Mouse (Mus musculus): ENCODE data around the gene Olfr576. TPM values are rescaled to one million over a fixed set of nuclear protein-coding genes. Genes with fewer than 3 reads are reported as not detected.

Olfr576 gene
- polyA plus RNA-seq (2016; fragmentation: Nextera tagmentation; extraction: Ambion mirVana) = not detected in 2 replicates

GRCm38 (mm10) chr7:102962360-102962759 is at the start of gene Olfr576:
Olfr576 (plus strand) TSS chr7:102962660.
- WGBS = 64% methylated on average over 2 of the region's 2 CpGs
- Histone ChIP-seq H3K9me3 (no peaks in the 10 kb centered on the region), H3K4me2 (no peak within 1 kb of the TSS), H3K9ac (no peak within 1 kb of the TSS), H3K36me3 (replicated peaks) (no peaks in the 10 kb centered on the region), H3K4me1 (no peaks in the 10 kb centered on the region), H3K4me3 (replicated peaks) (no peak within 1 kb of the TSS), H3K27ac (no peak within 1 kb of the TSS), H3K27me3 (no peaks in the 10 kb centered on the region)
- ATAC-seq (ENCODE audit: low FRiP score) = no peak

- no peaks in the 10 kb centered on the region for H3K27me3 ChIP-seq
- H3K4me1 ChIP-seq = no peaks in the 10 kb centered on the region
- H3K27ac ChIP-seq = no peak overlapping the region
- no peaks in the 10 kb centered on the region for H3K36me3 ChIP-seq (replicated peaks)
- no peaks in the 10 kb centered on the region for H3K9me3 ChIP-seq
- no peak overlapping the region for H3K4me2 ChIP-seq
- 62% methylated on average over 1 of the region's 1 CpGs for WGBS
- no peak for ATAC-seq (ENCODE audit: low FRiP score)
- no peak overlapping the region for H3K4me3 ChIP-seq (replicated peaks)
- H3K9ac ChIP-seq = no peak overlapping the region
These were observed 47.2 kb upstream of the Olfr576 start for GRCm38 (mm10) chr7:102915261-102915660.

DNA sequence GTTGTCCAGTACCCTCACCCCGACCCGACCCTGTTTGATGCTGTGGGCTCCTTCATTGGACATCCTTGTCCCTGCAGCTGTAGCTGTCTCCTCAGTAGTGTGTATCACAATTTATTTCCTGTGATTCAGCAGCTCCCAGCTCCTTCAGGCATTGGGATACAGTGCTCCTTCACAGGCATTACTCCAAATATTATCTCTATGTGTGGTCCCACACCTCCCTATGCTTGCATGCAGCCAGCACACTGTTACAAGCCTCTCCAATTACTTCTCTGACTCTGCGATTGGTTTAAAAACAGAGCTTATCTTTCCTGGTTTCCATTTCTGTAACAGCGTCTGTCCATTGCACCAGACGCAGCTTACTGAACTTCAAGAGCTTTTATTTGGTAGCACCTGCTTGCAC is 46.1 kb upstream of the Olfr576 start:
- Histone ChIP-seq H3K36me3 (replicated peaks) (no peaks in the 10 kb centered on the region), H3K27me3 (no peaks in the 10 kb centered on the region), H3K4me2 (no peak overlapping the region), H3K9ac (no peak overlapping the region), H3K4me1 (no peaks in the 10 kb centered on the region), H3K9me3 (no peaks in the 10 kb centered on the region), H3K27ac (no peak overlapping the region), H3K4me3 (replicated peaks) (no peak overlapping the region)
- WGBS = 81% methylated on average over 5 of the region's 5 CpGs
- no peak for ATAC-seq (ENCODE audit: low FRiP score)

DNA sequence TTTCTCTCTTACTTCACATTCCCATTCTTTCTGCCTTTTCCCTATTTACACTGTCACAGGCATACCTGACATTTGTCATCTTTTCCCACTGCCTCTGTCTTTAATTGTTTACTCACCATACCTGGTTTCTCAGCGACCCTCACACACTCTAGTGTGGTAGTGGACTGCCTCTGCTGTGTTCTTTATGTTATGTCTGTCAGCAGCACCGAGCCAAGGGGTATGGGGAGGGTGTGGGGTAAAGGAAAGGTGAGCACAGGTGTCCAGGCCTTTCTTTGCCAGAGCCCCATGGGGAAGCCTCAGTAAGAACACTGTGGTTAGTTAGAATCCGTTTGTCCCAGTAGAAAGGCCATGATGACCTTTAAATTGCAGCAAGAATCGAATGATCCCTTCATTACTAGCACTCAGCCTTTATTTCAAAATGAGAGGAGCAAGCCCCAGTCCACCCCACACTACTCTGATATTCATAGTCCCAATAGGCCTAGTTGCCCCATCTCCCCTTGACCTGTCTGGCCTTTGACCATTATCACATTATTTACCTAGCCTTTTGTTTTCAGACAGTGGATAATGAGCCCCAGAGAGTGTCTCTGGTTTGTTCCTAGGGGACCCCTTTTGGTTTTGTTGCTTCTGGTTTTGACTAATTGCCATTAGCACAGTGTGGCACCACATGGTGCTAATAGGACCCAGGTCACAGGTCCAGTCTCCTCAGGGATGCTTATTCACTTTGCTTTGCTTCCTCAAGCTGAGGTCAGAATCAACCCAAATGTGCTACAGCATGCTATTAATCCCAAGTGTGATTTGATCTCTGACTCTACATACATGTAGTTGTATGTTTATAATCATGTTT is 45.2 kb upstream of the Olfr576 start, which contains the start of gene Olfr571:
TSS of gene Olfr571 (minus strand) at position 505 of the 844 bp plus-strand sequence.
- 55% methylated on average over 4 of the region's 4 CpGs for WGBS
- Histone ChIP-seq H3K4me1 (no peaks in the 10 kb centered on the region), H3K9me3 (no peaks in the 10 kb centered on the region), H3K27me3 (no peaks in the 10 kb centered on the region), H3K36me3 (replicated peaks) (no peaks in the 10 kb centered on the region), H3K9ac (no peak within 1 kb of the TSS), H3K4me3 (replicated peaks) (no peak within 1 kb of the TSS), H3K4me2 (no peak within 1 kb of the TSS), H3K27ac (no peak within 1 kb of the TSS)
- no peak for ATAC-seq (ENCODE audit: low FRiP score)

- no peak overlapping the region for H3K27ac ChIP-seq
- no peaks in the 10 kb centered on the region for H3K9me3 ChIP-seq
- no peaks in the 10 kb centered on the region for H3K36me3 ChIP-seq (replicated peaks)
- no peaks in the 10 kb centered on the region for H3K4me1 ChIP-seq
- H3K4me2 ChIP-seq = no peak overlapping the region
- H3K4me3 ChIP-seq (replicated peaks) = no peak overlapping the region
- no peaks in the 10 kb centered on the region for H3K27me3 ChIP-seq
- H3K9ac ChIP-seq = no peak overlapping the region
- ATAC-seq (ENCODE audit: low FRiP score) = peak; percentile 79
- 25% methylated on average over 1 of the region's 1 CpGs for WGBS
These were observed 42.8 kb upstream of the Olfr576 start for GRCm38 (mm10) chr7:102919632-102920031.

DNA sequence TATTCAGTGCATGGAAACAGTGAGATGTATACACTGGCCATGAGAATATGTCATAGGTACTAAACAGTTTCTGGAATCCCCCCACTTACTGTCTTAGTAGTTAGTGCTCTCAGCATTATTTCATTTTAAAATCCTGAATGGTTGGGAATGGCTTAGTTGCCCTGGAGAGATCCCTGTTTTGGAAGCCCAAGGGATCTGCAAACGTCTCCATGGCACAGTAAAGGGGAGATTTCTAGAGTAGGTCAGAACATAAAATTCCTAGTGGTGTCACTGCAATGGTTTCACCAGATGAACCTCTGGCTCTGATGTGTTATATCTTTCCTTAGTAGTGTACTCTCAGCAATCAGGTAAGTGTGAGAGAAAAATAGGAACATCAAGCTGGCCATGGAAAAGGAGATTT is 38.4 kb upstream of the Olfr576 start, which contains the start of gene Olfr572:
TSS of gene Olfr572 (plus strand) at position 301 of the 400 bp plus-strand sequence.
- Histone ChIP-seq H3K27me3 (no peaks in the 10 kb centered on the region), H3K4me2 (no peak within 1 kb of the TSS), H3K27ac (no peak within 1 kb of the TSS), H3K36me3 (replicated peaks) (no peaks in the 10 kb centered on the region), H3K9ac (no peak within 1 kb of the TSS), H3K4me3 (replicated peaks) (no peak within 1 kb of the TSS), H3K4me1 (no peaks in the 10 kb centered on the region), H3K9me3 (no peaks in the 10 kb centered on the region)
- WGBS = 74% methylated on average over 1 of the region's 1 CpGs
- ATAC-seq (ENCODE audit: low FRiP score) = no peak

DNA sequence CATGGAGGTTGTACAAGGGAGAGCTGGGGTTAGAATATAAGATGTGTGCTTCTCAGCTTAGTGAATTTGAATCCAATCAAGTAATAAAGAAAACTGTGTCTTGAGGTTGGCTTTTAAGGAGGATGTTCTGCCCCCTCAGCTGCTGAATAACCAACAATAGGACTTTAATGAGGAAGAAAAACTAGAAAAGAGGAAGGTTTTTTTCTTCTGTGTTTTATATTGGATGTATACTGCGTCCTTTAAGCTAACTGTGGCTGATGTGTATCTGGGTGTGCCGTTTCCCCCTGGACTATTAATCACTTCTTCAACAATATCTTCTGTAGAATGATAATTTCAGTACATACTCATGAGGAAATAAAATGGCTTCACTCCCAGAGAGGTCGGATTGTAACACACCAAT is 35.4 kb upstream of the Olfr576 start:
- H3K9ac ChIP-seq = no peak overlapping the region
- no peaks in the 10 kb centered on the region for H3K9me3 ChIP-seq
- H3K4me3 ChIP-seq (replicated peaks) = no peak overlapping the region
- H3K27me3 ChIP-seq = no peaks in the 10 kb centered on the region
- H3K4me1 ChIP-seq = no peaks in the 10 kb centered on the region
- no peak overlapping the region for H3K4me2 ChIP-seq
- H3K27ac ChIP-seq = no peak overlapping the region
- ATAC-seq (ENCODE audit: low FRiP score) = no peak
- WGBS = 73% methylated on average over 3 of the region's 3 CpGs
- no peaks in the 10 kb centered on the region for H3K36me3 ChIP-seq (replicated peaks)

DNA sequence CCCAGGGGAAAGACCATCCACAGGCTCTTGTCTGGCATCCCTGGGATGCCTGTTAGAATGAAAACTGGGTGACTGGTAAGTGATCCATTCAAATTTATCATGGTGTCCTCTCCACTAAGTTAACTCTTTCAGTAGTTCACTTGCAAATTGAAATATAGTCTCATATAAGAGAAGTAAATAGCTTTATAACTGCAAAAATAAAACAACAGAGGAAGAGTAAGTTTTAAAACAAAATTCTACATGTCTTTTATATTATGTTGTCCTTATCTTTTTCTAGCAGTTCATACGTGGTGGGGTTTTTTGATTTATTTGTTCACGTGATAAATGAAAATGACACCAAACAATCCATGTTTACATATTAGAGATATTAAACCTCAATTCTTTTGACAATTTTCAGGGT is 20.0 kb upstream of the Olfr576 start, which contains the start of gene Olfr573-ps1:
TSS of gene Olfr573-ps1 (minus strand) at position 101 of the 400 bp plus-strand sequence.
- no peaks in the 10 kb centered on the region for H3K4me1 ChIP-seq
- WGBS = 88% methylated on average over 2 of the region's 2 CpGs
- no peaks in the 10 kb centered on the region for H3K36me3 ChIP-seq (replicated peaks)
- H3K9me3 ChIP-seq = no peaks in the 10 kb centered on the region
- no peak within 1 kb of the TSS for H3K4me2 ChIP-seq
- H3K27me3 ChIP-seq = no peaks in the 10 kb centered on the region
- no peak within 1 kb of the TSS for H3K4me3 ChIP-seq (replicated peaks)
- no peak for ATAC-seq (ENCODE audit: low FRiP score)
- no peak within 1 kb of the TSS for H3K27ac ChIP-seq
- H3K9ac ChIP-seq = no peak within 1 kb of the TSS

DNA sequence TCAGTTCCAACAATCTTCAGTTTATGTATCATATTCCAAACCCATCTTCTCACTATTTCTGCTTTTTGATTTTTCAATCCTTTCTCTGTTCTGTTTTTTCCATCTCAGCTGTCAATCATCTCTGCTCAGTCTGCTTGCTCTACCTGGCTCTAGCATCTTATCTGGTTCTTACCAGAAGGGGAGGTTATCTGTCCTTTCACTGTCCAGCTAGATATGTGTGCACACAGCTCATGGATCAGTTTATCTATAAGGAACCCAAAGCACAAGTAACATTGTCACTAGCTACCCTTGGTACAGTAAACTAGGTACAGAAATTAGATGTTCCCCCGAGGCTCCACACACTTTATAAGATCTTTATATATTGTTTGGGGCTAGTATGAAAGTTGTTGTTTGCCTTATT is 19.0 kb upstream of the Olfr576 start:
- Histone ChIP-seq H3K9ac (no peak overlapping the region), H3K4me1 (no peaks in the 10 kb centered on the region), H3K4me2 (no peak overlapping the region), H3K9me3 (no peaks in the 10 kb centered on the region), H3K27ac (no peak overlapping the region), H3K4me3 (replicated peaks) (no peak overlapping the region), H3K27me3 (no peaks in the 10 kb centered on the region), H3K36me3 (replicated peaks) (no peaks in the 10 kb centered on the region)
- 89% methylated on average over 1 of the region's 1 CpGs for WGBS
- ATAC-seq (ENCODE audit: low FRiP score) = no peak

GRCm38 (mm10) chr7:102948167-102948566 is 14.3 kb upstream of the Olfr576 start, which contains the start of gene Olfr574:
Olfr574 (plus strand) TSS chr7:102948467.
- H3K4me3 ChIP-seq (replicated peaks) = no peak within 1 kb of the TSS
- H3K4me1 ChIP-seq = no peaks in the 10 kb centered on the region
- no peak within 1 kb of the TSS for H3K4me2 ChIP-seq
- no peaks in the 10 kb centered on the region for H3K27me3 ChIP-seq
- no peak within 1 kb of the TSS for H3K9ac ChIP-seq
- H3K9me3 ChIP-seq = no peaks in the 10 kb centered on the region
- no peaks in the 10 kb centered on the region for H3K36me3 ChIP-seq (replicated peaks)
- H3K27ac ChIP-seq = no peak within 1 kb of the TSS
- 81% methylated on average over 1 of the region's 1 CpGs for WGBS
- ATAC-seq (ENCODE audit: low FRiP score) = no peak

GRCm38 (mm10) chr7:102950732-102951131 is 11.7 kb upstream of the Olfr576 start:
- H3K9ac ChIP-seq = no peak overlapping the region
- no peak overlapping the region for H3K4me2 ChIP-seq
- H3K9me3 ChIP-seq = no peaks in the 10 kb centered on the region
- H3K4me1 ChIP-seq = no peaks in the 10 kb centered on the region
- H3K36me3 ChIP-seq (replicated peaks) = no peaks in the 10 kb centered on the region
- 77% methylated on average over 1 of the region's 1 CpGs for WGBS
- no peak overlapping the region for H3K4me3 ChIP-seq (replicated peaks)
- no peak for ATAC-seq (ENCODE audit: low FRiP score)
- H3K27me3 ChIP-seq = no peaks in the 10 kb centered on the region
- no peak overlapping the region for H3K27ac ChIP-seq

DNA sequence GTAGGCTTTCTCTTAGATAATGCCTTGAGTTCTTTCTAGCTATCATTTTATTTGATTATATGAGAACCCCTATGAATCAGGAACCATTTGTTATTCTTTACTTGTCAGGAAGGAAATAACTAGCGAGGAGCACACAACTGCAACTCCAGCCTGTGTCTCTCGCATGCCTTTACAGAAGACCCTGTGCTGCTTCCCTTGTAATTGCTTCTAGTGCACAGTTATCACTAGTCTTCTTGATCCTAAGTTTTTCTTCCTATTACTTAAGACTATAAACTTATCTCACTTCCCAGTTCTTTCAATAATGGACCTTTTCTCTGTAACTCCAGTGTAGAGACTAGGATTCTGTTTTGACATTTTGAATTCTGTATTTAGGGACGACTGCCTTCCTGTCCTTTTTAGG is 4.3 kb upstream of the Olfr576 start:
- WGBS = 81% methylated on average over 3 of the region's 3 CpGs
- Histone ChIP-seq H3K36me3 (replicated peaks) (no peaks in the 10 kb centered on the region), H3K4me1 (no peaks in the 10 kb centered on the region), H3K27ac (no peak overlapping the region), H3K4me2 (no peak overlapping the region), H3K9ac (no peak overlapping the region), H3K27me3 (no peaks in the 10 kb centered on the region), H3K4me3 (replicated peaks) (no peak overlapping the region), H3K9me3 (no peaks in the 10 kb centered on the region)
- no peak for ATAC-seq (ENCODE audit: low FRiP score)

- Histone ChIP-seq H3K9ac (no peak within 1 kb of the TSS), H3K27ac (no peak within 1 kb of the TSS), H3K4me1 (no peaks in the 10 kb centered on the region), H3K27me3 (no peaks in the 10 kb centered on the region), H3K36me3 (replicated peaks) (no peaks in the 10 kb centered on the region), H3K4me2 (no peak within 1 kb of the TSS), H3K9me3 (no peaks in the 10 kb centered on the region), H3K4me3 (replicated peaks) (no peak within 1 kb of the TSS)
- ATAC-seq (ENCODE audit: low FRiP score) = no peak
- WGBS = 76% methylated on average over 1 of the region's 1 CpGs
These were observed 3.9 kb upstream of the Olfr576 start, which contains the start of gene Olfr575 for GRCm38 (mm10) chr7:102958593-102958992. Olfr575 (minus strand) TSS chr7:102958775.

All from forebrain, embryonic 12.5 days (tissue).